Mouse (Mus musculus): ENCODE data around the gene Zfp605. TPM values are rescaled to one million over a fixed set of nuclear protein-coding genes. Genes with fewer than 3 reads are reported as not detected.

Gene Zfp605
- polyA plus RNA-seq, 1 experiment from 2014 or later, result 13.0 TPM

Other genes starting within 250 kb of the Zfp605 start
- gene Gm15446, start 186.7 kb upstream of the Zfp605 start, polyA plus RNA-seq (2016; fragmentation: Nextera tagmentation; extraction: Ambion mirVana), result 0.54 and 0.86 TPM in 2 replicates
- 22.4 and 30.5 TPM in 2 replicates for gene Zfp932, start 113.6 kb upstream of the Zfp605 start, polyA plus RNA-seq (2016; fragmentation: Nextera tagmentation; extraction: Ambion mirVana)
- 5.9 and 8.4 TPM in 2 replicates for gene Gm17655, start 37.6 kb upstream of the Zfp605 start, polyA plus RNA-seq (2016; fragmentation: Nextera tagmentation; extraction: Ambion mirVana)
- 1.4 and 2.1 TPM in 2 replicates for gene Gm35315, start 15.7 kb upstream of the Zfp605 start, polyA plus RNA-seq (2016; fragmentation: Nextera tagmentation; extraction: Ambion mirVana)
- 1.1 and 1.2 TPM in 2 replicates for gene Plcxd1, start 10.1 kb upstream of the Zfp605 start, polyA plus RNA-seq (2016; fragmentation: Nextera tagmentation; extraction: Ambion mirVana)
- 39.3 and 44.4 TPM in 2 replicates for gene Gtpbp6, start 1.9 kb upstream of the Zfp605 start, polyA plus RNA-seq (2016; fragmentation: Nextera tagmentation; extraction: Ambion mirVana)
- gene Chfr, start 25.8 kb downstream of the Zfp605 start, polyA plus RNA-seq (2016; fragmentation: Nextera tagmentation; extraction: Ambion mirVana), result 79.2 and 81.8 TPM in 2 replicates
- 23.0 and 24.6 TPM in 2 replicates for gene Golga3, start 66.6 kb downstream of the Zfp605 start, polyA plus RNA-seq (2016; fragmentation: Nextera tagmentation; extraction: Ambion mirVana)
- 37.3 and 39.0 TPM in 2 replicates for gene Ankle2, start 120.9 kb downstream of the Zfp605 start, polyA plus RNA-seq (2016; fragmentation: Nextera tagmentation; extraction: Ambion mirVana)
- 87.3 and 88.7 TPM in 2 replicates for gene Pgam5, start 159.8 kb downstream of the Zfp605 start, polyA plus RNA-seq (2016; fragmentation: Nextera tagmentation; extraction: Ambion mirVana)
- 10.4 and 11.7 TPM in 2 replicates for gene Pxmp2, start 176.1 kb downstream of the Zfp605 start, polyA plus RNA-seq (2016; fragmentation: Nextera tagmentation; extraction: Ambion mirVana)
- 45.4 and 46.1 TPM in 2 replicates for gene Pole, start 176.2 kb downstream of the Zfp605 start, polyA plus RNA-seq (2016; fragmentation: Nextera tagmentation; extraction: Ambion mirVana)
- gene P2rx2, start 233.1 kb downstream of the Zfp605 start, polyA plus RNA-seq (2016; fragmentation: Nextera tagmentation; extraction: Ambion mirVana), result 1.8 and 1.9 TPM in 2 replicates
- gene Lrcol1, start 234.6 kb downstream of the Zfp605 start, polyA plus RNA-seq (2016; fragmentation: Nextera tagmentation; extraction: Ambion mirVana), result not detected in 2 replicates